In the genomic region with DNA sequence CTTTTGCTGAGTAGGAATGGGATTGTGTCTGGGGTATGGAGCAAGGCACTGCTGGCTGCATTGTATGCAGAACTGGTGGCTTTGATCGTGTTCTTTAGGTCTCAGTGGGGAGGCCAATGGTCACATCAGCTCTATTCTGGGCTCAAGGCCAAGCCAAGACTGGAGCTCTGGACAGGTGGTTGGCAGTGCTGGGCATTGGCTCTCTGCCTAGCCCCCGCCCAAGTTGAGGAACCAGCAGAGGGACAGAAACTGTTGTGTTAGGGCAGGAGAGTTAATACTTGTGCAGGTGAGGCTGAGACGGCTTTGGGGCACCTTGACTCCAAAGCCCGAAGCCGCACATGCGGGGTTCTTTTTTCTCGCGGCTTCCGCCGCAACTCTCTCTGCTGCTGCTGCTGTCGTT, we compare ENCODE assay signal across 8 mouse cellular contexts. TPM values are rescaled to one million over a fixed set of nuclear protein-coding genes. Genes with fewer than 3 reads are reported as not detected.
DNase-seq lines count a peak whose midpoint lies in the region; ATAC-seq and TF ChIP-seq lines count a peak whose summit lies in the region.

Gene Lrrc26, plus strand, starts transcription at position 265 of the 400 bp plus-strand sequence.

- 16% methylated on average over 11 of the region's 11 CpGs for WGBS in heart, embryonic 12.5 days
- WGBS in cerebellum, adult 2 months = 2% methylated on average over 11 of the region's 11 CpGs
- WGBS in hindbrain, embryonic 13.5 days = 7% methylated on average over 11 of the region's 11 CpGs
- WGBS in limb, embryonic 14.5 days = 4% methylated on average over 11 of the region's 11 CpGs
- WGBS in small intestine, adult 2 months = 6% methylated on average over 11 of the region's 11 CpGs

- peaks cover 83% of the 10 kb centered on the region for H3K27me3 ChIP-seq in heart, embryonic 12.5 days (replicated peaks)
- H3K27me3 ChIP-seq in cerebellum, adult 2 months (ENCODE audit: control insufficient read depth, insufficient read depth, low read length) = no peaks in the 10 kb centered on the region
- H3K27me3 ChIP-seq in hindbrain, embryonic 13.5 days = peaks cover 81% of the 10 kb centered on the region
- peaks cover 58% of the 10 kb centered on the region for H3K27me3 ChIP-seq in limb, embryonic 14.5 days (ENCODE audit: control insufficient read depth, insufficient read depth, low read length)
- H3K27me3 ChIP-seq in small intestine, adult 2 months (ENCODE audit: control insufficient read depth, insufficient read depth, low read length) = peaks cover 10% of the 10 kb centered on the region

- no peaks in the 10 kb centered on the region for H3K9me3 ChIP-seq in heart, embryonic 12.5 days (replicated peaks)
- no peaks in the 10 kb centered on the region for H3K9me3 ChIP-seq in hindbrain, embryonic 13.5 days
- H3K9me3 ChIP-seq in limb, embryonic 14.5 days (ENCODE audit: control insufficient read depth, low read length) = no peaks in the 10 kb centered on the region

- no peak for ATAC-seq in heart, embryonic 12.5 days (ENCODE audit: insufficient number of reproducible peaks, low FRiP score)
- no peak for ATAC-seq in hindbrain, embryonic 13.5 days (ENCODE audit: low FRiP score)
- no peak for ATAC-seq in limb, embryonic 14.5 days (ENCODE audit: low FRiP score, low read depth)

- H3K4me2 ChIP-seq in heart, embryonic 12.5 days = peak within 1 kb of the TSS; percentile 52
- H3K4me2 ChIP-seq in hindbrain, embryonic 13.5 days = peak within 1 kb of the TSS; percentile 52
- H3K4me2 ChIP-seq in limb, embryonic 14.5 days (replicated peaks; ENCODE audit: low read depth, low read length, severe bottlenecking) = peak within 1 kb of the TSS; percentile 28; the same call in 1 of the 2 replicates

- peak within 1 kb of the TSS; percentile 22 for H3K4me3 ChIP-seq in heart, embryonic 12.5 days
- peak within 1 kb of the TSS; percentile 29 for H3K4me3 ChIP-seq in cerebellum, adult 2 months (replicated peaks; ENCODE audit: insufficient read depth, low read depth, low read length)
- H3K4me3 ChIP-seq in hindbrain, embryonic 13.5 days = peak within 1 kb of the TSS; percentile 29
- H3K4me3 ChIP-seq in limb, embryonic 14.5 days (replicated peaks; ENCODE audit: low read length) = peak within 1 kb of the TSS; percentile 18
- peak within 1 kb of the TSS; percentile 67 for H3K4me3 ChIP-seq in small intestine, adult 2 months (ENCODE audit: low read depth, low read length)

- H3K9ac ChIP-seq in heart, embryonic 12.5 days = no peak within 1 kb of the TSS; the same call in 1 of the 2 replicates
- H3K9ac ChIP-seq in hindbrain, embryonic 13.5 days = peak within 1 kb of the TSS; percentile 51
- H3K9ac ChIP-seq in limb, embryonic 14.5 days (ENCODE audit: low read depth, low read length, severe bottlenecking) = no peak within 1 kb of the TSS

- peaks cover 17% of the 10 kb centered on the region for H3K36me3 ChIP-seq in heart, embryonic 12.5 days
- peaks cover 24% of the 10 kb centered on the region for H3K36me3 ChIP-seq in hindbrain, embryonic 13.5 days
- H3K36me3 ChIP-seq in limb, embryonic 14.5 days (ENCODE audit: control insufficient read depth, insufficient read depth, low read length) = peaks cover 16% of the 10 kb centered on the region
- H3K36me3 ChIP-seq in small intestine, adult 2 months (ENCODE audit: control insufficient read depth, insufficient read depth, low read length) = peaks cover 8% of the 10 kb centered on the region

- H3K4me1 ChIP-seq in heart, embryonic 12.5 days (replicated peaks) = peaks cover 45% of the 10 kb centered on the region
- H3K4me1 ChIP-seq in cerebellum, adult 2 months (ENCODE audit: control insufficient read depth, insufficient read depth, low read length) = peaks cover 67% of the 10 kb centered on the region
- H3K4me1 ChIP-seq in hindbrain, embryonic 13.5 days (replicated peaks) = peaks cover 42% of the 10 kb centered on the region
- peaks cover 3% of the 10 kb centered on the region; the same call in 1 of the 2 replicates for H3K4me1 ChIP-seq in limb, embryonic 14.5 days (ENCODE audit: control insufficient read depth, insufficient read depth, low read length)
- H3K4me1 ChIP-seq in small intestine, adult 2 months (ENCODE audit: control insufficient read depth, insufficient read depth, insufficient read length, low read length) = peaks cover 61% of the 10 kb centered on the region

- peak; percentile 16; the same call in 1 of the 2 replicates for TF ChIP-seq POLR2A in cerebellum, adult 2 months (IDR thresholded peaks at IDR 0.05; ENCODE audit: borderline replicate concordance, insufficient read depth, low read length)
- TF ChIP-seq POLR2A in limb, embryonic 14.5 days (IDR thresholded peaks at IDR 0.05; ENCODE audit: borderline replicate concordance, extremely low read depth, insufficient read depth, insufficient read length) = no peak
- TF ChIP-seq POLR2A in small intestine, adult 2 months (IDR thresholded peaks at IDR 0.05; ENCODE audit: low read depth, low read length) = 0 out of 2 replicates have a peak, but pooled peaks have one; percentile 24

- H3K27ac ChIP-seq in heart, embryonic 12.5 days (ENCODE audit: poor library complexity, severe bottlenecking) = no peak within 1 kb of the TSS
- peak within 1 kb of the TSS; percentile 68 for H3K27ac ChIP-seq in cerebellum, adult 2 months (ENCODE audit: insufficient read depth, low read length)
- no peak within 1 kb of the TSS for H3K27ac ChIP-seq in hindbrain, embryonic 13.5 days
- H3K27ac ChIP-seq in limb, embryonic 14.5 days (replicated peaks; ENCODE audit: low read depth, low read length) = no peak within 1 kb of the TSS
- H3K27ac ChIP-seq in small intestine, adult 2 months (ENCODE audit: insufficient read depth, low read depth, low read length) = peak within 1 kb of the TSS; percentile 66

- TF ChIP-seq CTCF in cerebellum, adult 2 months (IDR thresholded peaks at IDR 0.05; ENCODE audit: borderline replicate concordance, insufficient read depth, low read depth, low read length) = no peak
- no peak for TF ChIP-seq CTCF in small intestine, adult 2 months (IDR thresholded peaks at IDR 0.05; ENCODE audit: extremely low read depth, insufficient read length, insufficient replicate concordance, low read depth, low read length)

- DNase-seq in heart, adult 8-10 months (ENCODE audit: low spot score) = no peak
- peak; percentile 82 to 86 for DNase-seq in cerebellum, adult 2 months
- DNase-seq in limb, embryonic 14.5 days (ENCODE audit: low spot score) = no peak
- DNase-seq in spleen, postnatal 4 days (ENCODE audit: low spot score in 2 of 2) = no peak
- no peak for DNase-seq in thymus, postnatal 25 days

RNA-seq across cellular contexts. Expression of gene Lrrc26, which starts in this region (rescaled TPM):
- not detected in 2 replicates for polyA plus RNA-seq in heart, embryonic 12.5 days (2016; fragmentation: Nextera tagmentation; extraction: Ambion mirVana)
- not detected for total RNA-seq in heart, adult 8-10 months (2022)
- polyA plus RNA-seq in cerebellum, adult 2 months (2012; rRNA removed) = 0.20 and 0.21 TPM in 2 replicates
- polyA plus RNA-seq in hindbrain, embryonic 13.5 days (2015; fragmentation: Nextera tagmentation; extraction: Ambion mirVana) = 0.22 TPM in 1 of 2 replicates, not detected in the other
- 0.09 TPM in 1 of 2 replicates, not detected in the other for polyA plus RNA-seq in limb, embryonic 14.5 days (2012; rRNA removed)
- polyA plus RNA-seq in limb, embryonic 14.5 days (2014; fragmentation: Nextera tagmentation; extraction: Ambion mirVana) = 0.15 TPM in 1 of 2 replicates, not detected in the other
- 49.7 and 138 TPM in 2 replicates for polyA plus RNA-seq in small intestine, adult 2 months (2012; rRNA removed)

Comparison
In these comparisons a context has a peak if more than half of its experiments do, and no peak if none do; other contexts are left out.
1. RNA of gene Lrrc26 (polyA plus RNA-seq): 49.7 to 138 TPM in small intestine, adult 2 months; 0.20 to 0.21 TPM in cerebellum, adult 2 months, 0.09 to 0.15 TPM in limb, embryonic 14.5 days, 0.22 TPM in hindbrain, embryonic 13.5 days and not detected in heart, embryonic 12.5 days; every median in the first group is over 10 times any median in the second.
2. Peak in DNase-seq, H3K4me3 ChIP-seq and H3K27ac ChIP-seq in cerebellum, adult 2 months; RNA of the gene not detected or under 1 TPM.
3. Peak in every context shown above with its lines, with median percentiles within 50 percentile points of each other: H3K4me2 ChIP-seq and H3K4me3 ChIP-seq.